Mouse (Mus musculus): ENCODE results near the gene Olfr771.

- TF ChIP-seq POLR2A (IDR thresholded peaks at IDR 0.05; ENCODE audit: control insufficient read depth in 1 of 2, insufficient read depth in 1 of 2, low read depth in 1 of 2, low read length in 2 of 2, poor library complexity in 1 of 2) (no peak), TAL1 (IDR thresholded peaks at IDR 0.05; ENCODE audit: low read length) (no peak), BHLHE40 (IDR thresholded peaks at IDR 0.05; ENCODE audit: borderline replicate concordance, low read depth, low read length) (no peak), TBP (IDR thresholded peaks at IDR 0.05; ENCODE audit: low read depth, low read length) (no peak), ZNF384 (IDR thresholded peaks at IDR 0.05; ENCODE audit: low read depth, low read length) (no peak), MXI1 (IDR thresholded peaks at IDR 0.05; ENCODE audit: low read depth, low read length) (no peak)
Measured at GRCm38 (mm10) chr10:129164651-129165050, at the start of gene Olfr771.

All from MEL (cell line).